Mouse (Mus musculus): ENCODE measurements around the gene Sla2. TPM values are rescaled to one million over a fixed set of nuclear protein-coding genes. Genes with fewer than 3 reads are reported as not detected.
"Not testable (repeated sequence)": the region's sequence is repeated elsewhere in the genome, so short reads cannot be mapped to it uniquely, and the experiment has no call there.

Sla2 gene
- total RNA-seq, 2 experiments from 2014 or later, result 0.23 to 0.25 TPM

DNA sequence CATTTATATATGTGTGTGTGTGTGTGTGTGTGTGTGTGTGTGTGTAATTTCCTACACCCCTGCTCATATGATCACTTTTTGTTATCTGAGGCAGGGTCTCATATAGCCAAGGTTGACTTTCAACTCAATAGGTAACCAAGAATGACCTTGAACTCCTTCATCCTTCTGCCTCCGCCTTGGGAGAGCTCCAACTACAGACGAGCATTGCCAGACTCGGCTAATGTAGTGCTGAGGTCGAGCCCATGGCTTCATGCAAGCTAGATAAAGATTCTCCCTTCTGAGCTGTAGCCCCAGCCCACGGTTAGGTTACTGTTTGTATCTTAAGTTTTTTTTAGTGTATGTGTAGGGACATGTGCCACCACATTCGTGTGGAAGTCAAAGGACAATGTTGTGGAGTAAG lies 14.9 kb upstream of the Sla2 start:
- no peak for DNase-seq (ENCODE audit: low spot score in 2 of 2)

DNA sequence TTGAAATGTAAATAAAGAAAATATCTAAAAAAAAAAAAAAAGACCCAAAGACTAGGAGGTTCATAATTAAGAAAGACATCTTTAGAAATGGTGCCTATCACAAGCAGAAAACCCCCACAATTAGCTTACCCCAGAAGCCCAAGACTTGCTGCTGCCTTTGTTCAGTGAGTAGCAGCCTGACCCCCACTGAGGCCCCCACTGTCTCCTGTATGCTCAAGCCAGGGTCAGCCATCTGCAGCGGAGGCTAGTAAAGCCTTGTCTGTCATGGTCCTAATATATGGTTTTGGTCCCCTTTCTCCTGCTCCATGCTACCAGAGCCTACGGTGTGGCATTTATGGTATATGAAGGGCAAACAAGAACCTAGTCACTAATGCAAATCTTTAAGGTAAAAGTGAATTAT lies 14.4 kb upstream of the Sla2 start:
- DNase-seq (ENCODE audit: low spot score in 2 of 2), result no peak

DNA sequence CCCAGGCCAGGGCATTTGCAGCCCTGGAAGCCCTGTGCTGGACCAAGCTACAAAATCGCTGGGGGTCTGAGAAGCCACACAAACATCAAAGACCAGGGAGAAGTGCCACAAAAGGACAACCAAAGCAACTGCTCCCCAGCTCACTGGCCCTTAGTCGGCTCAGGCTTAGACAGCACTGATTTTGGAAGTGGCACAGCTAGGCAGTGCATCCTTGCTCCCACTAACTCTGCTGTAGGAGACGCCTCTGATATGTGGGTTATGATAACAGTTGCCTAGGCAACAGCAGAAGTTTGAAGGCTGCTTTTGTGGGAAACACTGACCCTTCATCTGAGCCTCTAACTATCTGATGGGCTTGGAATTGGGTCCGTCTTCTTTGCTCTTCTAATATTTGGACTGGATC lies 12.2 kb upstream of the Sla2 start:
- no peak for DNase-seq (ENCODE audit: low spot score in 2 of 2)

DNA sequence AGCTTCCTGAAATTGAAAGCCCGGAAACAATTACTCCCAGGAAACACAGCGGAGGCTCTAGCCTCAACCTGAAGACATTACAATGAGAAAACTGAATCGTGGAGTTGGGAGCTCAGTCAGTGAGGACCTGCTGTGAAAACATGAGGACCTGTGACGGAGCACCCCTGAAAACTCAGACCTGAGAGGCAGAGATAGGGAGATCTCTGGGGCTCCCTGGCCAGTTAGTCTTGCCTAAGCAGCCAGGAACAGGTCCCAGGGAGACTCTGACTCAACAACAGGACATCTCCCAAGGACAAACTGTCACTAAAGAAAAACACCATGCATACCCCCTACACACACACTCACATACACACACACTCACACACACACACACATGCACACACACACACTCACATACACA lies 11.4 kb upstream of the Sla2 start:
- DNase-seq (ENCODE audit: low spot score in 2 of 2), result no peak

DNA sequence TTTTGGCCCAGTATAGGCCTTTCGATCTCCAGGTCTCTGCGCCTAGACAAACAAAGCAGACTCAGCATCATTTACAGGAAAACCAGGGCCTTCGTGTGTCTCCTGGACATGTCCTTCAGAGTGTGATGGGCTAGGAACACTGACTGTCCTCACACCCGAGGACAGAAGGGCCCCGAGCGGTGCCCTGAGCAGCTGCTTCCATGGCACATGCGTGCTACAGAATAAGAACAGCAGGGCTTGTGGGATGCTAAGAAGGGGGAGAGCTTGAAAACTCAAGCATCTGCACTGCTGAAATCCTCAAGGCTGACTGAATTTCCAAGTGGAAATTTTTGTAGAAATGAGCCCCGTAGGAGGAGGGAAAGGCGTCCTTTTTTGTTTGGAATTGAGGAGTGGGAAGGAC lies 10.0 kb upstream of the Sla2 start:
- no peak for DNase-seq (ENCODE audit: low spot score in 2 of 2)

DNA sequence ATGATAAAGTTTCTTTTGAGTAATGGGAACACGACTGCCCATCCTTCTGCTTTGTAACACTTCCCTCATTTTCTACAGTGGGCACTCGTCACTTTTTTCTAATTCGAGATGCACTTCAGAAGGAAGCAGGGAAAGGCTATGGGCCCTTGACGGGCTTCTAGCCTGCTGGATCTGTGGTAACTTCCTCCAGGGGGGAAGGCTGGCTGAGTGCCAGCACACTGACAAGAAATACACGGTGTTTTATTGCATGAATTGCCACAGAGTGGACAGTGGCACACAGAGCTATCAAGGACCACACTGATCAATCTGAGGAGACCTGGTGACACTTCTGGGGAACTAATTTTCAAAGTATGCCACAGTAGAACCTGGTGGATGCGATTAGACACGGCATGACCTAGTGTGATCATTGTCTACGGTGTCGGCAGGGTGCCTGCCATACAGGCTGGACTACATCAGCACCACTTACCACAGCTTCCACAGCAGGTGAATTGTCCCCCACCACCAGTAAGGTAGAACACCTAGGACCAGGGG lies 9.5 kb upstream of the Sla2 start:
- DNase-seq (ENCODE audit: low spot score in 2 of 2), result no peak

DNA sequence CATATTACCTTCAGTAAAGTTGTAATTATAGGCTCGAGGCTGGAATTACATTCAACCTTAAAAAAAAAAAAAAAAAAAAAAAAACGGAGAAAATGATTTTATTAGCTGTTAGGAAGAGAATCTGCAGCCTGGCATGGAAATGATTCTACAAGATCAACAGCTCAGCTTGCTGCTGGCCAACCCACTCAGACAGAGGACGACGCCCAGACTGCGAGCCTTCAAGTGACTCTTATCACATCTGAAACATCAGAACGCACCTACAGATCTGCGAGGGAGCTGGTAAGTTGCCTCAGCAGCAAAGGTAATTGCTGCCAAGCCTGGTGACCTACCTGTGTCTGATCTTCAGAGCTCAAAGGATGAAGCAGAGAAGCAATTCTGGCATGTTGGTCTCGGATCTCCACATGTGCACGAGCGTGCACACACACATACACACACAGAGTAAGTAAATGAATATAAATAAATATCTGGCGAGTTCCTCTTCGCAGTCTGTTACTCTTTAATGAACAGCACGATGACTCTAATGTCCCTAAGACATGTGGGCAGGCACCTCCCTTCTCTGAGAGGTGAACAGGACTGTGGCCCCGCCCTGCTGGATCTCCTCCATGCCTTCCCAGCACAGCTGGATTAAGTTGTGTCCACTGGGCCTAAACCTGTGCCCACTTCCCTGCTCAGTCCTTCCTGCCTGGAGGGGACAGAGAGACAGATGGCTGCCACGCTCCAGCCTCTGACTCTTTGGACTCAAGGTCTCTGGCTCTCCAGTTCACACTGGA lies 7.7 kb upstream of the Sla2 start:
- no peak for DNase-seq (ENCODE audit: low spot score in 2 of 2)

DNA sequence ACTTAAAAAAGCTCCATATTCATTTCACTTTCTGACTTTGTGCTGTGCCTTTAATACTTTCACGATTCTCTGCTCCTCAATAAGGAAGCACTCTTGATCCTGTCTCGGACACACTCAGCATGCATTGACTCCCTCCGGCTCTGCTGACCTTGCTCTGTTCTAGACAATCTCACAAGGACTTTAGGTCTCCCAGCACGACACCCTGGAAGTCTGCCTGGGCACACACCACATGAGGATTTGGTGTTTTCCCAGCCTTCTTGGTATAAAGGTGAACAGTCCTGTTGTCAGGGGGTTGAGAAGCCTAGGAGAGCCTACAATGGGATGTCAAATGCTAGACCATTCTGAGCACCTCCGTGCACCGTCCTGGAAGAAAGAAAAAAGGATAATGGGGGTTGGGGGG lies 5.8 kb upstream of the Sla2 start:
- no peak for DNase-seq (ENCODE audit: low spot score in 2 of 2)

DNA sequence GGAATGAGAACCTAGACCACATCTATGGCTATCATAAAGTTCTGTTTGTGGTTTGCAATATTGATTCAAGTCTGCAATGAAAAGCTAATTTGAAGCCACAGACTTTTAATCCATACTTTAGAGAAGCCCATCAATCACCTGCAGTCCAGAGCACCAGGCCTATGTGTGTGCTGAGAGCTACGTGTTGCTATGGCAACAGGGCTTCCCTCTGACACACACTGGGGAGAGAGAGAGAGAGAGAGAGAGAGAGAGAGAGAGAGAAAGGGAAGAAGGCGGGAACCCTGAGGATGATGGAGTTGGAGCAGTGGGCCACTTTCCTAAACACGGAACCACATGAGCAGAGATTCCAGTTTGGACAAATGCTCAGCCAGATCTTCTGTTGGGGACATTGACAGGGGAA lies 5.2 kb upstream of the Sla2 start:
- no peak for DNase-seq (ENCODE audit: low spot score in 2 of 2)

DNA sequence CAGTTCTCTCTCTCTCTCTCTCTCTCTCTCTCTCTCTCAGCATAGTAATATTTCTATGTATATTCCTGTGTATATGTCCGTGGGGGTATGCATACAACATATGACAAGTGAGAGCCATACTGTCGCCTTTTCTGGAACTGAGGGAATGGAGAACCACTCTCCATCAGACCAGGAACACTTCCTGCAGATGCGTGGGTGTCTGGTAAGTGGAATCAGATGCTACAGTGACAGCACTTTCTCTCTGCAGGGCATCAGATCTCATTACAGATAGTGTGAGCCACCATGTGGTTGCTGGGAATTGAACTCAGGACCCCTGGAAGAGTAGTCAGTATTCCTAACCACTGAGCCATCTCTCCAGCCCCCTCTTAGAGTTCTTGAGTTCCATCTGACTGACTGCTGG lies 1.5 kb upstream of the Sla2 start:
- DNase-seq (ENCODE audit: low spot score in 2 of 2), result no peak

DNA sequence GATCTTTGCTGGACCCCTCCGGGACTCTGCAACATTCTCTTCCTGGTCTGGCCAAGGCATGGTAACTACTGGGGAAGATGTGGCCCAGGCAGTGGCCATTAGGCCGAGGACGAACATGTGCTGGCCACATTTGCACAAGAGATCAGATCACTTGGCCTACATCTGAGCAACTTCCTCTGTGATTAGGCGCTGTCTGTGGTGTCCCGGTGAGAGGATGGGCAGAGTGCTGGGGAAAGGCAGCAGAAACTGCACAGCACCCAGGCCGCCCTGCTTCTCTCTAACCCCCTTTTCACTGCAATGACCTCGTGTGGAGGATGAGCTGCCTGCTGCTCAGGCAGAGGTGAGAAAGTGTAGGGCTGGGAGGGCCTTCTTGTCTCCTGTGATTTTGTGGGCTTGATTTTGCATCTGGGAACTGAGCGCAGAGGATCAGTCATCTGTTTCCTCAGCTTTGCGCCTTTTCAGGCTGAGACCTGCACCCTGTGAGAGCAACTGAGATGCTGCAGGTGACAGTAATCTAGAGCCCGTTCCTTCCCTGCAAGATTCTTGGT lies 834 bp downstream of the Sla2 start:
- no peak for DNase-seq (ENCODE audit: low spot score in 2 of 2)

DNA sequence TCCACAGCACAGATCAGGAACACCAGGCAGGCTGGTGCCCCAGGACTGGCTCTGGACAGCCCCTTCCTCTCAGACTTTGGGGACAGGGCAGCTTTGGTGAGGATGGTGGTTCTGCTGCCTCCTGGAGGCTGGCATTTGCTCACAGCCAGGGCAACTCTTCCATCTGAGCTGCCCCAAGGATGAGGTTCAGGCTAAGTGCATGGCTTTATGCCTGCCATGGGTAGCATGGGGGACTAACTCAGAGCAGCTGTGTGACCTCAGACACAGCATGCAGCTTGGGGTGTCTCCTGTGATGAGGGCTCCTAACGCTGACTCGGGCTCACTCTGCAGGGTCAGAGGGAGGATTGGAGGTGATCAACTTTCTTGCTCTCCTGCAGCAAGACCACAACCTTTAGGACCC lies 1.3 kb downstream of the Sla2 start:
- not testable (repeated sequence) for DNase-seq (ENCODE audit: low spot score in 2 of 2)

DNA sequence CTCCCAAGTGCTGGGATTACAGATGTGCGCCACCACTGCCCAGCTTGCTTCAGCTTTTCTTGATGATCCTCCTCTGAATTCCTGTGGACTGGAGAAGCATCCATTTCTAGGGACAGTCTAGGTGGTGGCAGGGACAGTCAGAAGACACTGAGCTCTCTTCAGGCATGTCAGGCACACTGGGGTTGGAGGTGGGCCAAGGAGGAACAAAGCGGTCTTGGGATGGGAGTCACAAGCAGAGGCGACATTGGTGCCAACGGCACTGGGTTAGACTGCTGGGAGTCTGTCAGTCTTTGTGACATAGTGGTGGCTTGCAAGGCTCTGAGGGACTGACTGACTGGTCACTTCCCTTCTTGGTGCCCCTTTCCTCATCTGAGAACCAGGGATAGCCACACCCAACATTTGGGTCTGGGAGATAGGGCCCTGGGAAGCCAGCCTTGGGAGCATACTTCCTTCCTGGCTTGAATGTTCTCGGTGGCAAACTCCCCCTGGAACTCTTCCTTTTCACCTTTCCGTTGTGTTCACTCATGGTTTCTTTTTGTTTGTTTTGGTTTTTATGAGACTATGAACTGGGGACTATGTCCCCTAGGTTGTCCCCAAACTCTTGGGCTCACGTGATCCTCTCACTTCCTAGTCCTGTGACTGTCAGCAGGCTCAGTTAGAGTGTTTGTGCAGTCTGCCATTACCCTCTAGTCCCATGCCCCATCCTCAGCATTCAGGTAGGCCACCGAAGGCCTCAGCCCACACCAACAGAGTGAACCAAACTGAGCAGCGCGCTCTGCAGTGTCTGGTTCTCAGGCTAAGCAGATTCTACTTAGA lies 2.4 kb downstream of the Sla2 start:
- DNase-seq (ENCODE audit: low spot score in 2 of 2), result no peak

DNA sequence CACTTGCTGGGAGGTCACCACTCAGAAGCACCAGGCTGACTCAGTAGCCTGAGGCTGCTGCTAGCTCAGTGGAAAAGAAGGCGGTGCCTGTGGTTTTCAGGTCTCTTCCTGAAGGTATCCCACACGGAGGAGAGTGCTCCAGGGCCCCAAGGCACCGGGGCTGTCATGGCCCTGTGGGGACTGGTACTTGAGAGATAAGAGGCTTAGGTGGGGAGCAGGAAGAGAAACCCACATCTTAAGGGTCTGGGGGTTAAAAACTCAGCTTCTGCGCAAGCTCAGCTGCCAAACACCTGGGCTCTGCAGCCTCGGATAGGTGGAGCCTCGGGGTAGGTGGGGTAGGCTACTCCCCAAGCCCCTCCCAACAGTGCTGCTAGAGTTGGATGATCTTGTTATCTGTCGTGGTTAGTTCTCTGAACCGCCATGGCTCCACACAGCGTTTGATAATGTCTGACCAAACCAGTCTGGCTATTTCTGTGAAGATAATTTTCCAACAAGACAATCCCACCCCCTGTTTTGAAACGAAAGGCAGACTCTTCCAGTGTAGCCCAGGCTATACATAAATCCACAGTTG lies 4.5 kb downstream of the Sla2 start:
- no peak for DNase-seq (ENCODE audit: low spot score in 2 of 2)

DNA sequence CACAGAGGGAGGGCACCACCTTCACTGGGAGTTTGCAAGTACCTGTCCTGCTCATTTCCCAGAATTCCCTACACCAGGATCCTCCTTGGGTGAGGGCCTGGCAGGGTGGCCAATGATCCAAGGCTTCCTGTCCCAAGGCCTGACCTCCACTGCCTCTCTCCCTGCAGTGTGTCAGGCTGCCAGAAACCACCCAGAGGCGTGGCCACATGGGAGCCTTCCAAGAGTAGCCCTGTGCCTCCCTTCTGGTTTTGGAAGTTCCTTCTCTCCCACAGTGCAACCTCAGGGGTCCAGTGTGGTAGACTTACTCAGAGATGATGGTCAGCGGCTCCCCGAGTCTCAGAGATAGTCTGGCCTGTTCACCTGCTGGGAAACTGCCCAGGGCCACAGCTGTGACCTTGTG lies 7.5 kb downstream of the Sla2 start:
- no peak for DNase-seq (ENCODE audit: low spot score in 2 of 2)

DNA sequence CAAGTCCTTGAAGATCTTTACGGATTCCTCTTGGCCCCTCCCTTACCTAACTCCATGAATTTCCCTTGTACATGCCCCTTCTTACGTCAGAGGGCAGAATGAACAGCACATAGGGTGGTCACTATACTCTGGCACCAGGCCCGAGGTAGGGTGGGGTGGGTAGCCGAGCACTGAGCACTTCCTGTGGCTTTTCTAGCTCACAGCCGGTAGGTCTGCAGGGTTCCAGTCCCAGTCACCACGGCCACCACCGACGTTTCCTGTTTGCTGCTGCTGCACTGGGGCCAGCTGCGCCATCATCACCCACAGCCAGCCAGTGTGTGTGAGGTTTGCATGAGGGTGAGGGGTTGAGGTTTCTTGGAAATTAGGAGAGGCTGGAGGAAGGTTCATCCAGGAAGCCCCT lies 9.3 kb downstream of the Sla2 start:
- no peak for DNase-seq (ENCODE audit: low spot score in 2 of 2)

DNA sequence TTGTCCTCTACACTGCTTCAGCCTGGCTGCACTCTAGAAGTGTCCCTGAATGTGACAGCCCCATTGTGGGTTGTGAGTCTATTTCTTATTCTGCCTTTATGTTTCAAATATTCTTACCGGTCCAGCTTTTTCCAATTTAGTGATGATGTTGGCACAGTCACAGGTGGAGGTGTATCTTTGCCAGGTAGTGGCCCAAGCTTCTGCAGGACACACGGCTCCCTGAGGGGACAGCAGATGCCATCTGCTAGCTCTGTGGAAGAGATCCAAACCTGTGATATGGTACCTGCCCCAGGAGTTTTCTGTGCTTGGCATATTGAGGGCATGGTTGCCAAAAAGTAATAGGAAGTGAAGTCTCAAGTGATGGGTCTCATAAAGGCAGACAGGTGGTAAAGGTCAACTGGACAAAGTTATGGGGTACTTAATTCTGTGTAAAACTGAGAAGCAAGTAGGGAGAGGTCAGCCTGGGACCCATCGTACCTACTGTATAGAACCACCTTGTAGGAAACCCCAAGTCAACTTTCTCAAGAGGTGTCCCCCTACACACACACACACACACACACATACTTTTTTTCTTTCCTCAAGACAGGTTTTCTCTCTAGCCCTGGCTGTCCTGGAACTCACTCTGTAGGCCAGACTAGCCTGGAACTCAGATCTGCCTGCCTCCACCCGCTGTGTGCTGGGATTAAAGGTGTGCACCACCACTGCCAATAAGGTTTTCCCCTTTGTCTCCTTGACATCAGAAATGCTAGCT lies 12.1 kb downstream of the Sla2 start:
- DNase-seq (ENCODE audit: low spot score in 2 of 2), result no peak

DNA sequence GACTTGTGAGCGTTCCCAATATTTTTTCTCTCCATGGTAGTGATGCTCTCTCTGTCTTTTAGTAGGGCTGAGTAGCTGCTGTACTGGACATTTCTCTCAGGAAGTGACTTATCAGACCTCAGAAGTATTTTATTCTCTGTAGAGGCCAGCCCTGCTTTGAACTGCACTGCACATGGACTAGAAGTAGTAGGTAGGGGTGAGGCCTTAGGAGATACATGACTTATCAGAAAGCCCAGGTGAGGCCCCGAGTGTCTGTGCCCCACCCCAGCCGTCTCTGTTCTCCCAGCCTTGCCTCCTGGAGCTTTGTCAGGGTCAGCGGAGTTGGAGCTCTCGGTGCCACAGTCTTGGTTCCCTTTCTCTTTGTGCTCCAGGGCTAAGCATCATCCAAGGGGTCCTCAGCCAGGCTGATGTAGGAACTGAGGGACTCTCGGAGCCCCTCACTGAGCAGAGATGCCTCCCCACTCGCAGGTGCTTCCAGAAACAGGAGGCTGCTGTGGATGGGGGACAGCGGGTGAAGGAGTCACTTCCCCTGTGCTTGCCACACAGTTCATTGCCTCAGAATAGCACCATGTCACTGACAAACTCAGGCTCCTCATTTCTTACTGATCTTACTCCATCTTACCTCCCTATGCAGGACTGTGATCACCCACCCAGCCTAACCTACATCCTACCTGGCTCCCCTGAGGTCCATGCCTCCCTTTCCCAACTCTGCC lies 12.8 kb downstream of the Sla2 start:
- no peak for DNase-seq (ENCODE audit: low spot score in 2 of 2)

DNA sequence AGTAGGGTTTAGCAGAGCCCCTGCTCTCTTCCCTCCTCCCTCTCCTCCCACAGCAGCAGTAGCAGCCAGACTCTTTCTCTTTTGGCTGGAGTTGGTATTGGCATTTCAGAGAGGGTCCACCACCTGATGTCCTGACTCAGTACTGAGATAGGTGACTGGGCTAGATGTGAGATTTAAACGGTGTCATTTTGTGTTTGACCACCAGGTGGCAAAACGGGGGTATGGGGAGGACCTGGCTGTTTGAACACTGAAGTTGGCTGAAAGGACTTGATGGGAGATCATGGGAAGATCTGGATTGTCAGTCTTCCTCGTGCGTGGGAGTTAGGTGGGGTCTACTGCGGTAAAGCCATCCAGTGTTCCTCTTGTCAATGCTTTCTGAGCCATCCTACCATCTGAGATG lies 13.4 kb downstream of the Sla2 start:
- peak; percentile 57 to 67 for DNase-seq (ENCODE audit: low spot score in 2 of 2)

DNA sequence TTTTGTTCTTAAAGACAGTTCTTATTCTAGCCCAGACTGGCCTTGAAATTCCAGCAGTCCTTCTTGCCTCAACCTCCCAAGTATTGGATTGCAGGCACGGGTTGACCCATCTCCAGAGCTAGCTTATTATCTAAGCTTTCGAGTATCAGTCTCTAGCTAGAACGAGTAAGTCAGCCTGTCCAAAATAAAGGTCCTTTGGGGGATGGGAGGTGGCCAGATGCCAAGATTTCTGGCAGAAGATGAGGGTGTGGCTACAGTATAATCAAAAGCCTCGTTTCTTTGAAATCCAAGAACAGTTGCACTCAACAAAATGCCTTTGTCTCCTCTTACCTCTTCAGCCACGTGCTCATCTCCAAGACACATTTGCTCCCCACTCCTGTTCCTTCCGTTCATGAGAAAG lies 16.5 kb downstream of the Sla2 start:
- peak in 1 of 2 experiments; percentile 38 for DNase-seq (ENCODE audit: low spot score in 2 of 2)

DNA sequence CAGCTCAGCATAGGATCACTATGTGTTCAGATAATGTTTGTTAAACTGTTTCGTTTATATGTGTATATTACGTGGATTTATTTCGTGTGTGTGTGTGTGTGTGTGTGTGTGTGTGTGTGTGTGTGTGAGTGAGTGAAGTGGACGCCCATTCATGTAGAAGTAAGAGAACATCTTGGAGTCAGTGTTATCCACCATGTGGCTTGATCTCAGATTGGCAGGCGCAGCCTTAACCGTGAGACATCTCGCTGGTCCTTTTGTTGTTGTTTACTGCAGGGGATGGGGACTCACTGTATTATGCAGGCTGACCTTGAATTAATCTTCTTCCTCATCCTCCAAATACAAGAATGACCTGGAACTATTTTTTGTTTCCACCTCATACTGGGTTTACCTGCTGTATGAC lies 17.4 kb downstream of the Sla2 start:
- DNase-seq (ENCODE audit: low spot score in 2 of 2), result no peak
